Mouse (Mus musculus) midbrain, embryonic 16.5 days (tissue): ENCODE measurements around the gene Maff. TPM values are rescaled to one million over a fixed set of nuclear protein-coding genes. Genes with fewer than 3 reads are reported as not detected.
A peak's percentile ranks its signal among the peaks of the same experiment; 100 is the strongest.

Source experiments
- ATAC-seq: fragments of 200-750 bp; cut with Nextera tagmentation; 2 replicates; pipeline ENCODE4 v1.8.0; 2017; ENCODE audit warnings: moderate TSS enrichment
- H3K27ac ChIP-seq: fragments of 300-500 bp; sonication (generic); 2 replicates; pipeline ENCODE4 v1.5.1; 2014; ENCODE audit warnings: mild to moderate bottlenecking, low read length, mixed read lengths
- H3K27me3 ChIP-seq: fragments of 300-500 bp; sonication (generic); 2 replicates; pipeline ENCODE4 v1.6.1; 2014; ENCODE audit warnings: low read depth, low read length, mixed read lengths; ENCODE audit not compliant: control insufficient read depth, insufficient read depth
- H3K36me3 ChIP-seq: fragments of 300-500 bp; sonication (generic); 2 replicates; pipeline ENCODE4 v1.6.1; 2014; ENCODE audit warnings: mild to moderate bottlenecking, low read length, moderate library complexity, mixed read lengths; ENCODE audit not compliant: control insufficient read depth, insufficient read depth
- H3K4me1 ChIP-seq: fragments of 300-500 bp; sonication (generic); 2 replicates; pipeline ENCODE4 v1.6.1; 2014; ENCODE audit warnings: mild to moderate bottlenecking, low read length, mixed read lengths; ENCODE audit not compliant: control insufficient read depth, insufficient read depth
- H3K4me2 ChIP-seq: fragments of 300-500 bp; sonication (generic); 2 replicates; pipeline ENCODE4 v1.6.1; 2014; ENCODE audit warnings: mild to moderate bottlenecking, low read length, mixed read lengths
- H3K4me3 ChIP-seq: fragments of 300-500 bp; sonication (generic); 2 replicates; pipeline ENCODE4 v1.5.1; 2014; ENCODE audit warnings: low read depth, mild to moderate bottlenecking, low read length, moderate library complexity, mixed read lengths
- H3K9ac ChIP-seq: fragments of 300-500 bp; sonication (generic); 2 replicates; pipeline ENCODE4 v1.6.1; 2014; ENCODE audit warnings: low read depth, low read length, mixed read lengths
- H3K9me3 ChIP-seq: fragments of 300-500 bp; sonication (generic); replicated peaks from 2 replicates; pipeline ENCODE4 v1.6.1; 2014; ENCODE audit warnings: mild to moderate bottlenecking, low read length, mixed read lengths; ENCODE audit not compliant: control insufficient read depth, poor library complexity, severe bottlenecking
- WGBS: fragments of 180-500 bp; shearing (Covaris S2); extraction: QIAGEN DNeasy Blood & Tissue Kit; methylation state at CpG from one replicate; pipeline ENCODE4 v1.1.7; 2014; 5-methylcytosine and 5-hydroxymethylcytosine counted together
- polyA plus RNA-seq: library from polyadenylated mRNA; unstranded; fragments of >200 nt; fragmentation: Nextera tagmentation; extraction: Ambion mirVana; gene quantifications from 2 replicates; pipeline ENCODE4 v1.2.1, GENCODE M21; 2015

Maff gene
- polyA plus RNA-seq, 1 experiment from 2014 or later: 0.85 TPM

DNA sequence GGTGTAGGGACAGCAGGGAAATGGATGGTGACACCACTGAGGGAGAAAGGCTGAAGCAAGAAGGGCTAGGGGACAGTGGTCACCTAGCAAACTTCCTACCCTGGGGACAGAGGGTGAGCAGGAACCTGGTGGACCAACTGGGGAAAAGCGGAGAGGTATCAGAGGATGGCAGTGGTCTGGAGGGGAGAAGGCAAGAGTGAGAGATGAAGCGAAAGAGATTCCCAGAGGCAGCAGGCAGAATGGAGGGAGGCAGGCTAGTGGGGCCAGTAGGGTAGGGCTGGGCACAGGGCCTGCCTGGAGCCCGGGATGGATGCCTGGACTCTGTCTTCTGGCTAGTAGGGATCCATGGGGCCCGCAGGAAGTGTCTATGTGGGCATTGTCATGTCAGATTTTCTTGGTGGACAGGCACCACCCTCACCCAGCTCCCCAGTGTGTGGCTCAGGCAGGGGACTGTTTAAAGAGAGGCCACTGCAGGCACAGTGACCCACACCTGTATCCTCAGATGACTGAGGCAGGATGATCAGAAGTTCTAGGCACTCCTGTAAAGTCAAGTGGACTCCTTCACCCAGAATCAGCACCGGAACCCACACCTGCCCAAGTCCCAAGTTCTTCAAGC is 7.4 kb downstream of the Maff start:
- no peaks in the 10 kb centered on the region for H3K9me3 ChIP-seq
- H3K4me3 ChIP-seq: no peak overlapping the region
- peaks cover 16% of the 10 kb centered on the region for H3K27me3 ChIP-seq
- no peak overlapping the region for H3K9ac ChIP-seq
- H3K4me2 ChIP-seq: no peak overlapping the region
- no peak overlapping the region for H3K27ac ChIP-seq
- WGBS: 90% methylated on average over 5 of the region's 5 CpGs
- H3K36me3 ChIP-seq: no peaks in the 10 kb centered on the region
- peaks cover 12% of the 10 kb centered on the region; the same call in 1 of the 2 replicates for H3K4me1 ChIP-seq
- ATAC-seq: no peak

- Histone ChIP-seq H3K27me3 (peaks cover 12% of the 10 kb centered on the region), H3K4me3 (no peak overlapping the region), H3K9me3 (no peaks in the 10 kb centered on the region), H3K27ac (no peak overlapping the region), H3K36me3 (no peaks in the 10 kb centered on the region), H3K4me2 (no peak overlapping the region), H3K4me1 (peaks cover 11% of the 10 kb centered on the region; the same call in 1 of the 2 replicates), H3K9ac (no peak overlapping the region)
- 80% methylated on average over 4 of the region's 4 CpGs for WGBS
- no peak for ATAC-seq
These were observed 8.2 kb downstream of the Maff start for GRCm38 (mm10) chr15:79354619-79355018.

GRCm38 (mm10) chr15:79356481-79356880 is 10.1 kb downstream of the Maff start:
- no peak for ATAC-seq
- 82% methylated on average over 8 of the region's 8 CpGs for WGBS
- Histone ChIP-seq H3K4me1 (peaks cover 11% of the 10 kb centered on the region; the same call in 1 of the 2 replicates), H3K9me3 (no peaks in the 10 kb centered on the region), H3K4me2 (peak overlapping the region; percentile 99), H3K36me3 (no peaks in the 10 kb centered on the region), H3K27ac (no peak overlapping the region), H3K9ac (no peak overlapping the region), H3K27me3 (peaks cover 12% of the 10 kb centered on the region), H3K4me3 (peak overlapping the region; percentile 49; the same call in 1 of the 2 replicates)

DNA sequence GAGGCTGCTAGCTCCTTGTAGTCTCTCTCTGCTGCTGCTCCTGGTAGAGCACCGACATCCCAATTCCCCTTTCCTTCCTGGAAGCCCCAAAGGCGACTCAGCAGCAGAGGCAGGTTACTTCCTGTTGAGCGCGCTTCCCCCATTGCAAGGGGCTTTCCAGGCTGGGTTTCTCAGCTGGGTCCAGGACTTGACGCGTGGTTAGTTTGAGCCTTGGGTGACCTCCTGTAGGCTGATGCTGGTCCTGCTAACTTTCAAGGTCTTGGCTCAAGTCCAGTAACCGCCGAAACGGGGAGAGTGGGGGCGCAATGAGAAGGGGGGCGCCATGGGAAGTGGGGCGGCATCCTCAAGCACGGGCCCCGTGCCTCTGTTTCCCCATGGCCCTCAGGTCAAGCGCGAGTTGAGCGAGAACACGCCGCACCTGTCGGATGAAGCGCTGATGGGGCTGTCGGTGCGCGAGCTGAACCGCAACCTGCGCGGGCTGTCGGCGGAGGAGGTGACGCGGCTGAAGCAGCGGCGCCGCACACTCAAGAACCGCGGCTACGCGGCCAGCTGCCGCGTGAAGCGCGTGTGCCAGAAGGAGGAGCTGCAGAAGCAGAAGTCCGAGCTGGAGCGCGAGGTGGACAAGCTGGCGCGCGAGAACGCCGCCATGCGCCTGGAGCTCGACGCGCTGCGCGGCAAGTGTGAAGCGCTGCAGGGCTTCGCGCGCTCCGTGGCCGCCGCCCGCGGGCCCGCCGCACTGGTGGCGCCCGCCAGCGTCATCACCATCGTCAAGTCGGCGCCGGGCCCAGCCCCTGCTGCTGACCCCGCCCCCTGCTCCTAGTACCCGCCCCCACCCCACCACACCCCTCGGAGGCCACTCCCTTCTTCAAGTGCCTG is 10.9 kb downstream of the Maff start:
- Histone ChIP-seq H3K9ac (peak overlapping the region; percentile 63), H3K4me2 (peak overlapping the region; percentile 99), H3K27ac (no peak overlapping the region), H3K9me3 (no peaks in the 10 kb centered on the region), H3K4me3 (peak overlapping the region; percentile 49), H3K27me3 (peaks cover 12% of the 10 kb centered on the region), H3K4me1 (peaks cover 11% of the 10 kb centered on the region; the same call in 1 of the 2 replicates), H3K36me3 (peaks cover 4% of the 10 kb centered on the region)
- WGBS: under 1% methylated on average over 67 of the region's 77 CpGs
- peak; percentile 67 for ATAC-seq

DNA sequence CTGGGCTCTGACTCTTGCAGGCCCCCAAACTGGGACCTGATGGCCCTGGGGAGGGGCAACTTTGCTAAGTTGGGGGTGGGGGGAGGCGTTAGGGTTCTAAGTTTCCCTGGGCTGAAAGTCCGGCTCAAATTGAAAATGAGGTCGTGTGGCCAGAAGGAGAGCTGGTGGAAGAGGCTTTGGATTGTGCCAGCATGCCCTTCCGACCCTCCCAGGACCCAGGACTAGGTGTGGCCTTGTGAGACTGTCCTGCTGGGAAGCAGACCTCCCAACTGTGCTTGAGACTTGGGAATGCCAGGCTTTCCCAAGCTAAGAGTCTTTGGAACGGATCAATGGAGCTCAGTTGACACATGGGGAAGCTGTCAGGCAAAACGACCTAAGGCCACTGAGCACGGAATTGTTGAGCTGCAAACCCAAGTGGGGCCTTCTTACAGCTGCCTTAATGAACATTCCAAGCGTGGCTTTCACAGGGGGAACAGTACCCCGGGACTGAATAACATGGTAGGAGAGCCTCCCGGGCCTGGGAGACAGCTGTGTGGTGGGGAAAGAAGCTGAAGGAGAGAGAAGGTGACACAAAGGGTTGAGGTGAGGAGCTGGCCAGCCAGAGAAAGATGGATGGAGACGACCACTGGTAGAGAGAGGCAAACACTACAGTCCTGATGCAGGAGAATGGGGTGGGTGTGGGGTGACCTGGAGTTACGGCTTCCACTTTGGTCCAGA is 11.7 kb downstream of the Maff start:
- H3K9ac ChIP-seq: no peak overlapping the region
- H3K27me3 ChIP-seq: peaks cover 12% of the 10 kb centered on the region
- peak overlapping the region; percentile 99 for H3K4me2 ChIP-seq
- peaks cover 11% of the 10 kb centered on the region; the same call in 1 of the 2 replicates for H3K4me1 ChIP-seq
- H3K27ac ChIP-seq: no peak overlapping the region
- WGBS: 30% methylated on average over 12 of the region's 12 CpGs
- peaks cover 8% of the 10 kb centered on the region for H3K36me3 ChIP-seq
- no peaks in the 10 kb centered on the region for H3K9me3 ChIP-seq
- no peak for ATAC-seq
- H3K4me3 ChIP-seq: peak overlapping the region; percentile 49

DNA sequence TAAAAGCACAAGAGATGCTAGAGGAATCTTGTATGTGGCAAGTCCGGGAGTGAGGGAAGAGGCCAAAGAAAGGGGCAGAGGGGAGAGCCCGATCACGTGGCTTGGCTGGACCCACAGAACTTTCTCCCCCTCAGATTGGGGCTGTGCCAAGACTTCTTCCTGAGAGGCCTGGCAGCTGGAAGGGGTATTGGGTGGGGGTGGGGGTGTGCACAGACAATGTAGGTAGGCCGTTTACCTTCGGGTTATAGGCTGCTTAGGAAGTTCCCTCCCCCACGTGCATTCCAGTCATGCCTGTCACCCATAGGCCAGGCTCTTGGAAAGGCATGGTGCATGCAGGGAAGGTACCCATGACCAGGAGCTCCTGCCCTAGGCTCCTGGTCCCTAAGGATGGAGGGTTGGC is 13.5 kb downstream of the Maff start:
- no peak overlapping the region for H3K4me3 ChIP-seq
- H3K4me2 ChIP-seq: no peak overlapping the region
- peaks cover 12% of the 10 kb centered on the region for H3K27me3 ChIP-seq
- peaks cover 11% of the 10 kb centered on the region; the same call in 1 of the 2 replicates for H3K4me1 ChIP-seq
- WGBS: 48% methylated on average over 6 of the region's 6 CpGs
- no peak for ATAC-seq
- H3K27ac ChIP-seq: no peak overlapping the region
- no peak overlapping the region for H3K9ac ChIP-seq
- peaks cover 20% of the 10 kb centered on the region for H3K36me3 ChIP-seq
- H3K9me3 ChIP-seq: no peaks in the 10 kb centered on the region

DNA sequence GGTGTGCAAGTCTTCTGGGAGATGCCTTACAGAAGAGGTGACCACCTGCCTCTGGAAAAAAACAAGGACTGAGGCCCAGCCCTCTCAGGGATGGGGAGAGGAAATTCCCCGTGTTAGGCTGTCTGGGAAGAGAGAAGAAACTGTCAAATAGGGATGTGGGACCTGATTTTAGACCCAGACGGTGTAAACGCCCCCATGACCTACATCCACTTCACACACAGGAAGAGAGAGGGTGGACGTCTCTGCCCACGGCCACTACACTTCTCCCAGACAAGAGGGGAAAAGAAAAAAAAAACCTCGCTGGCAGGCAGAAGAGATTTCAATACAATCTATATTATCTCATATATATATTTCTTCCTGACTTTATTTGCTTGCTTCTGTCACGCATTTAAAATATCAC is 13.9 kb downstream of the Maff start:
- H3K9ac ChIP-seq: no peak overlapping the region
- no peak overlapping the region for H3K27ac ChIP-seq
- peaks cover 23% of the 10 kb centered on the region for H3K36me3 ChIP-seq
- H3K4me3 ChIP-seq: no peak overlapping the region
- H3K4me1 ChIP-seq: peaks cover 11% of the 10 kb centered on the region; the same call in 1 of the 2 replicates
- H3K9me3 ChIP-seq: no peaks in the 10 kb centered on the region
- peaks cover 12% of the 10 kb centered on the region for H3K27me3 ChIP-seq
- no peak overlapping the region for H3K4me2 ChIP-seq
- WGBS: 70% methylated on average over 7 of the region's 7 CpGs
- no peak for ATAC-seq

GRCm38 (mm10) chr15:79361023-79361422 is 14.6 kb downstream of the Maff start:
- Histone ChIP-seq H3K9me3 (no peaks in the 10 kb centered on the region), H3K4me1 (peaks cover 11% of the 10 kb centered on the region; the same call in 1 of the 2 replicates), H3K9ac (no peak overlapping the region), H3K27ac (no peak overlapping the region), H3K27me3 (peaks cover 7% of the 10 kb centered on the region), H3K36me3 (peaks cover 23% of the 10 kb centered on the region), H3K4me2 (no peak overlapping the region), H3K4me3 (no peak overlapping the region)
- 70% methylated on average over 4 of the region's 4 CpGs for whole genome bisulfite sequencing
- no peak for ATAC-seq
